Mouse (Mus musculus) liver, embryonic 14.5 days (tissue): ENCODE measurements at regions not wholly inside any gene's neighbourhood (a gene's known extent, or its start where the extent isn't known, plus 50 kb on each side); places are given as distances from the start of the nearest gene placed in this dataset.

Experiments used
- ATAC-seq: fragments of 200-750 bp; cut with Nextera tagmentation; 2 replicates; pipeline ENCODE4 v1.8.0; 2017; ENCODE audit warnings: moderate number of reproducible peaks, mild to moderate bottlenecking, moderate library complexity; ENCODE audit not compliant: insufficient read depth
- DNase-seq, 3 experiments: peaks; one replicate each; pipeline ENCODE4 v3.0.0-alpha.2; 2012 to 2013; ENCODE audit warnings: low read depth in 3 of 3, low spot score in 3 of 3
- H3K27ac ChIP-seq: fragments of 300-500 bp; sonication (generic); 2 replicates; pipeline ENCODE4 v1.5.1; 2014; ENCODE audit warnings: moderate library complexity, mild to moderate bottlenecking, control low read depth, inconsistent platforms
- H3K27me3 ChIP-seq: fragments of 300-500 bp; sonication (generic); 2 replicates; pipeline ENCODE4 v1.6.1; 2014; ENCODE audit warnings: mild to moderate bottlenecking, low read length, moderate library complexity; ENCODE audit not compliant: control insufficient read depth, insufficient read depth
- H3K36me3 ChIP-seq: fragments of 300-500 bp; sonication (generic); replicated peaks from 2 replicates; pipeline ENCODE4 v1.6.1; 2014; ENCODE audit warnings: low read depth; ENCODE audit not compliant: control insufficient read depth, insufficient read depth
- H3K4me1 ChIP-seq, 2 experiments: fragments of 200-500 bp in 1 of 2; fragments of 300-500 bp in 1 of 2; sonication (generic) in 1 of 2; replicated peaks; 2 replicates each; pipeline ENCODE4 v1.6.1; 2012 to 2014; ENCODE audit warnings: antibody characterized with exemption in 1 of 2, inconsistent platforms in 1 of 2, low read length in 1 of 2; ENCODE audit not compliant: control insufficient read depth in 2 of 2, insufficient read depth in 2 of 2
- H3K4me2 ChIP-seq: fragments of 300-500 bp; sonication (generic); 2 replicates; pipeline ENCODE4 v1.6.1; 2014; ENCODE audit warnings: low read depth, mild to moderate bottlenecking, control low read depth, moderate library complexity
- H3K4me3 ChIP-seq, 2 experiments: fragments of 200-500 bp in 1 of 2; fragments of 300-500 bp in 1 of 2; sonication (generic) in 1 of 2; 2 replicates each; pipeline ENCODE4 v1.5.1; 2012 to 2014; ENCODE audit warnings: low read depth in 2 of 2, low read length in 2 of 2, mild to moderate bottlenecking in 2 of 2, control low read depth in 1 of 2, inconsistent platforms in 1 of 2, moderate library complexity in 1 of 2; ENCODE audit not compliant: insufficient read depth in 1 of 2
- H3K9ac ChIP-seq: fragments of 300-500 bp; sonication (generic); replicated peaks from 2 replicates; pipeline ENCODE4 v1.6.1; 2014; ENCODE audit warnings: mild to moderate bottlenecking, control low read depth, moderate library complexity
- H3K9me3 ChIP-seq: fragments of 300-500 bp; sonication (generic); 2 replicates; pipeline ENCODE4 v1.6.1; 2016; ENCODE audit warnings: low read length, mixed read lengths; ENCODE audit not compliant: control insufficient read depth
- CTCF ChIP-seq: IDR thresholded peaks from 2 replicates; pipeline ENCODE4 v1.5.1; 2016; ENCODE audit warnings: antibody characterized with exemption, low read depth, control low read depth
- EP300 ChIP-seq: IDR thresholded peaks from 2 replicates; pipeline ENCODE4 v1.6.1; 2016; ENCODE audit warnings: antibody characterized with exemption, low read depth
- WGBS: fragments of 180-500 bp; shearing (Covaris S2); extraction: QIAGEN DNeasy Blood & Tissue Kit; methylation state at CpG from one replicate; pipeline ENCODE4 v1.1.7; 2014; ENCODE audit not compliant: insufficient replicate concordance; 5-methylcytosine and 5-hydroxymethylcytosine counted together

DNA sequence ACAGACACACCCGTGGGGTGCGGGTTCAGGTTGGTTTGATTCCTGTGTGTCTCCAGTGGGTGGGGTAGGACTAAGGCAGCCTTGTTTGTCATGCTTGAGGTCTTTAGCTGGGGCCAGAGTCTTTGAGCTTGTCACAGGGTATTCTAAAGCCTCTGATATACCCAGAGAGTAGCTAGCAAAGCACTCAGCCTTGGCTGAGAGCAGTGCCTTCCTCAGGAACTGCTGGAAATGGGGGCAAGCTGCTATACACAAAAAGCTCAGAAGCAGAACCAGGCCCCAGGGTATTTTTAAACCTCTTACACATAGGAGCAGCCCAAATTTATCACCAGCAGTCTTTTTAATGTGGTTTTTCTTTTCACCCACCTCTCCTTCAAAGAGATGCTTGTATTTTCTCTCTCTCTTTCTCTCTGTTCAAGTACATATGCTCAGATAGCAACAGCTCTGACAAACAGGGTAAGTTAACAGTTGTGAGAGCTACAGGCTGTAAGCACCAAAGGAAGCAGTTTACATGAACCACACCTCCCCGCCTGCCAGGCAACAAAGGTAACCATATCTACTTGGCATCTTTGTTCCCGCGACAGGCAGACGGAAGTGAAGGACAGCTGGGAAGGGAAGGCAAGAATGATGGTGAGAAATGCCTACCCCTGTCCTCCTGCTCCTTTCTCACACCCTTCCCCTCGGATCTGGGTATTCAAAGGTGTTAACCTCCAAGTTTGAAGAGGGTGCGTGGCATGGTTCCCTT, 74.6 kb upstream of the Rasgrp1 start:
- no peak overlapping the region for H3K4me3 ChIP-seq
- H3K36me3 ChIP-seq: no peaks in the 10 kb centered on the region
- WGBS: 48% methylated on average over 8 of the region's 8 CpGs
- no peak overlapping the region for H3K27ac ChIP-seq
- TF ChIP-seq EP300 (no peak), CTCF (no peak)
- DNase-seq (no peak), ATAC-seq (no peak)
- no peak overlapping the region for H3K4me2 ChIP-seq
- no peaks in the 10 kb centered on the region for H3K9me3 ChIP-seq
- H3K9ac ChIP-seq: no peak overlapping the region
- H3K4me1 ChIP-seq: no peaks in the 10 kb centered on the region
- no peaks in the 10 kb centered on the region for H3K27me3 ChIP-seq

DNA sequence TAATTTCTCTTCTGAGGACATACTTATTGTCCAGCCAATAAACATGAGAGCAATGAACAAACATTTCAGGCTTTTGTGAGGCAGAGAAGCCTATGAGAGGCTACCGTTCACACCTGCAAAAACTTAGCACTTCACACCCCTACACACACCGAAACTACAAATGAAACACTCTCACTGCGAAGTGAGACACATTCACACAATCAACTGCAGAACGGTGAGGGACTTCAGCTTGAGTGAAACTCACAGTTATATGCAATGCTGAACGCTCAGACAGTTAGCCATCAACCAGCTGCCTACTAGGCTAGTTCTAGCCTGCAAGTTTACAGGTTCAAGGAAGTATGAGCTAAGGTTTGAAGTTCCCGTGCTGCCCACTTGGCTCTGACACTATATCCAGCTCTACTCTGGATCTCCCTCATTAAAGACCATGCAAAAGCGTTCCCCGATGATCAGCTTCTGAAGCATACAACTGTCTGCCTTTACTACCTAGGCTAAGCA, 75.4 kb upstream of the Rasgrp1 start:
- no peak for DNase-seq
- no peaks in the 10 kb centered on the region for H3K9me3 ChIP-seq
- H3K4me2 ChIP-seq: no peak overlapping the region
- no peak for ATAC-seq
- TF ChIP-seq EP300 (no peak), CTCF (no peak)
- 63% methylated on average over 8 of the region's 8 CpGs for WGBS
- H3K4me3 ChIP-seq: no peak overlapping the region
- no peak overlapping the region for H3K9ac ChIP-seq
- no peaks in the 10 kb centered on the region for H3K4me1 ChIP-seq
- no peaks in the 10 kb centered on the region for H3K27me3 ChIP-seq
- no peaks in the 10 kb centered on the region for H3K36me3 ChIP-seq
- H3K27ac ChIP-seq: no peak overlapping the region

DNA sequence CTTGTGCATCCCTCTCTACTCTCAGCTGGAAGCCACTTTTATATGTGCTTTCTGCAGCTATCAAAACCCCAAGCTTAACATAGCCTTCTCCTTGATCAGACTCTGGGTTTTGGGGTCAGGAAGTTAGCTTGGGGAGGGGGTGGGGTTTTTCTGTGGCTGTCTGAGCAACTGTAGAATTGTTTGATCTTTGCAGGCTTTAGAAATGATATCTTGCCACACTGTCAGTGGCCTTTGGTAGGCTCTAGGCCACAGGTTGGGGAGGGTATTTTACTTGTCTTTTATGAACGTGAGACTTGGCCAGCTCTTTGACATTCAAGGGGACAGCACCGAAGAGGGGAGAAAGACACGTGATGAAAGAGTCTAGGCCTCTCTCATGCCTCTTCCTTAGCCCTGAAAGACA, 75.9 kb upstream of the Rasgrp1 start:
- Histone ChIP-seq H3K36me3 (no peaks in the 10 kb centered on the region), H3K27ac (no peak overlapping the region), H3K27me3 (no peaks in the 10 kb centered on the region), H3K4me3 (no peak overlapping the region), H3K9me3 (no peaks in the 10 kb centered on the region), H3K9ac (no peak overlapping the region), H3K4me2 (no peak overlapping the region), H3K4me1 (no peaks in the 10 kb centered on the region)
- no peak for TF ChIP-seq EP300
- no peak for TF ChIP-seq CTCF
- DNase-seq (no peak), ATAC-seq (no peak)
- WGBS: 63% methylated on average over 3 of the region's 3 CpGs

DNA sequence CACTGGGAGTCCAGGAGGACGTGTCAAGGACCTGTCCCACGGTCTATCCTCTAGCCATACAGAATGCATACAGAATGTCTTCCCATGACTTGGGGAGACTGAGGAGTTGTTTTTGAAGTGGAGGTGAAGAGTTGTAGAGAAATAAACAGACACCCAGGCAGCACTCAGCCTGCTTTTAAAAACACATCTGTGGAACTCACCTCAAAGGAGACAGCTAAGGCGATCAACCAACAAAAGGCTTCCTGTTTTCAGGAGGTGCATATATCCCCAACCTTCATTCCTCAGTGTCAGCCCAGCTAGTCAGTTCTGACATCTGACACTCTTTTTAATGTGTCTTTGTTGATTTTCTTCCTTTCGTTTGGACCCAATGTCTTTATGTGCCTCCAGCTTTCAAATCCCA, 78.6 kb upstream of the Rasgrp1 start:
- Histone ChIP-seq H3K9ac (no peak overlapping the region), H3K4me1 (no peaks in the 10 kb centered on the region), H3K27ac (no peak overlapping the region), H3K36me3 (no peaks in the 10 kb centered on the region), H3K27me3 (no peaks in the 10 kb centered on the region), H3K4me3 (no peak overlapping the region), H3K4me2 (no peak overlapping the region), H3K9me3 (no peaks in the 10 kb centered on the region)
- TF ChIP-seq EP300: no peak
- no peak for TF ChIP-seq CTCF
- DNase-seq (no peak), ATAC-seq (no peak)
- 42% methylated on average over 4 of the region's 4 CpGs for WGBS

- DNase-seq (no peak), ATAC-seq (no peak)
- no peak for TF ChIP-seq EP300
- TF ChIP-seq CTCF: no peak
- no peak overlapping the region for H3K27ac ChIP-seq
- H3K4me1 ChIP-seq: no peaks in the 10 kb centered on the region
- no peak overlapping the region for H3K9ac ChIP-seq
- H3K9me3 ChIP-seq: no peaks in the 10 kb centered on the region
- no peak overlapping the region for H3K4me3 ChIP-seq
- no peaks in the 10 kb centered on the region for H3K27me3 ChIP-seq
- 57% methylated on average over 4 of the region's 4 CpGs for WGBS
- no peak overlapping the region for H3K4me2 ChIP-seq
- no peaks in the 10 kb centered on the region for H3K36me3 ChIP-seq
Measured at GRCm38 (mm10) chr2:117422756-117423155, 80.0 kb upstream of the Rasgrp1 start.
